Mouse (Mus musculus) liver, postnatal 0 days (tissue): ENCODE results near the gene Kdelr3. TPM values are rescaled to one million over a fixed set of nuclear protein-coding genes. Genes with fewer than 3 reads are reported as not detected.

Experiments
- ATAC-seq: fragments of 200-750 bp; cut with Nextera tagmentation; 2 replicates; pipeline ENCODE4 v1.8.0; 2017; ENCODE audit warnings: mild to moderate bottlenecking, moderate library complexity
- DNase-seq: peaks from one replicate; pipeline ENCODE4 v3.0.0-alpha.2; 2016
- H3K27ac ChIP-seq: fragments of 300-500 bp; sonication (generic); 2 replicates; pipeline ENCODE4 v1.5.1; 2014; ENCODE audit warnings: antibody characterized with exemption, moderate library complexity, mild to moderate bottlenecking, low read depth
- H3K27me3 ChIP-seq: fragments of 300-500 bp; sonication (generic); 2 replicates; pipeline ENCODE4 v1.6.1; 2014; ENCODE audit warnings: low read length, control low read depth, mixed read lengths; ENCODE audit not compliant: insufficient read depth
- H3K36me3 ChIP-seq: fragments of 300-500 bp; sonication (generic); replicated peaks from 2 replicates; pipeline ENCODE4 v1.6.1; 2014; ENCODE audit warnings: mild to moderate bottlenecking, control low read depth, low read length, moderate library complexity, mixed read lengths; ENCODE audit not compliant: insufficient read depth
- H3K4me1 ChIP-seq: fragments of 300-500 bp; sonication (generic); 2 replicates; pipeline ENCODE4 v1.6.1; 2014; ENCODE audit warnings: antibody characterized with exemption, mild to moderate bottlenecking, control low read depth; ENCODE audit not compliant: insufficient read depth
- H3K4me2 ChIP-seq: fragments of 300-500 bp; sonication (generic); 2 replicates; pipeline ENCODE4 v1.6.1; 2014; ENCODE audit warnings: low read depth, mild to moderate bottlenecking, low read length, moderate library complexity, mixed read lengths
- H3K4me3 ChIP-seq: fragments of 300-500 bp; sonication (generic); 2 replicates; pipeline ENCODE4 v1.5.1; 2014; ENCODE audit warnings: low read depth, low read length
- H3K9ac ChIP-seq: fragments of 300-500 bp; sonication (generic); replicated peaks from 2 replicates; pipeline ENCODE4 v1.6.1; 2014; ENCODE audit warnings: mild to moderate bottlenecking, moderate library complexity
- H3K9me3 ChIP-seq: fragments of 300-500 bp; sonication (generic); 2 replicates; pipeline ENCODE4 v1.6.1; 2016; ENCODE audit warnings: mild to moderate bottlenecking, control low read depth, low read length, mixed read lengths
- CTCF ChIP-seq: sonication (generic); IDR thresholded peaks from 2 replicates; pipeline ENCODE4 v1.5.1; 2016; ENCODE audit warnings: antibody characterized with exemption, low read depth
- EP300 ChIP-seq: IDR thresholded peaks from 2 replicates; pipeline ENCODE4 v1.6.1; 2016; ENCODE audit warnings: antibody characterized with exemption, low read depth, mild to moderate bottlenecking
- whole genome bisulfite sequencing: fragments of 180-500 bp; shearing (Covaris S2); extraction: QIAGEN DNeasy Blood & Tissue Kit; methylation state at CpG from one replicate; pipeline ENCODE4 v1.1.7; 2014; ENCODE audit not compliant: insufficient replicate concordance; 5-methylcytosine and 5-hydroxymethylcytosine counted together
- polyA plus RNA-seq: library from polyadenylated mRNA; unstranded; fragments of >200 nt; fragmentation: Nextera tagmentation; extraction: Ambion mirVana; gene quantifications from 2 replicates; pipeline ENCODE4 v1.2.1, GENCODE M21; 2015

Gene Kdelr3
- polyA plus RNA-seq, 1 experiment from 2014 or later = 3.4 TPM

DNA sequence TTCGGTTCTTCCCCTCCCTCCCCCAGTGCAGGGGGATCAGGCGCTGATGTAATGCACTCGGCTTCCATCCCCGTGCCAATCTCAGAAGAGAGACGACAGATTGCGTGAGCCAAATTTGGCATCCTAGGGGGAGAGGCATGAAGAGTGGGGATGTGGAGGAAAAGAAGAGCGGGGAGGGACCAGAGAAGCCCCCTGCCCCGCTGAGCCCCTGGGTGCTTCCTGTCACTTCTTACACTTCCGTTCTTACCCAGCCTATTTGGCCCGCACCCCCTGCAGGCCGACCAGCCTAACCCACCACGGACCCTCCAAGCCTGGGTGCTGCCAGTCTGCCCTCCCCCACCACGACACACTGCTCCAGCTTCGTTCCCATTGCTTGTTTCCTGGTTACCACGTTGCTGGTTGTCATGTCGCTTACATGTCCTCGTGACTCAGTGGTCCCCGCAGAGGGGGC lies 13.3 kb upstream of the Kdelr3 start:
- no peak for DNase-seq
- Histone ChIP-seq H3K27ac (no peak overlapping the region), H3K27me3 (peaks cover 62% of the 10 kb centered on the region), H3K9me3 (no peaks in the 10 kb centered on the region), H3K9ac (no peak overlapping the region), H3K4me3 (no peak overlapping the region), H3K4me2 (no peak overlapping the region), H3K36me3 (no peaks in the 10 kb centered on the region), H3K4me1 (peaks cover 11% of the 10 kb centered on the region)
- WGBS = 23% methylated on average over 18 of the region's 18 CpGs
- ATAC-seq = no peak
- TF ChIP-seq EP300 (no peak), CTCF (no peak)

DNA sequence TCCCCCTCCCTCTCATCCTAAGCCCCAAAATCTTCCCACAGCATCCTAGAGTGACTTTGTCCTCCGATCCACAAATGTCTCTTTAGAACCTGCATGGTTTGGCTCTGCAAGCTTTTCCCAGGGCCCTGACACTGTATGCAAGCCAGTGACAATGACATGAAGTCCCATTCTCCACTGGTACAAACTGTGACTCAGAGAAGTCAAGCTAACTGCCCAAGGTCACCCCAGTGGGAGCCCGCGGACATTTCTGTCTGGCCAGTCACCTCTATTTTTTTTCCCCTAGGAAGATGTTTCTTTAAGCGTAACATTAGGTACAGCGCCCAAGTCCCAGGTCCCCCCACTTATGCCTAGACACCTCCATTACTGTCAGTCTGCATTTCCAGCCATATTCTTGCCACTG lies 12.8 kb upstream of the Kdelr3 start:
- WGBS = 62% methylated on average over 5 of the region's 5 CpGs

DNA sequence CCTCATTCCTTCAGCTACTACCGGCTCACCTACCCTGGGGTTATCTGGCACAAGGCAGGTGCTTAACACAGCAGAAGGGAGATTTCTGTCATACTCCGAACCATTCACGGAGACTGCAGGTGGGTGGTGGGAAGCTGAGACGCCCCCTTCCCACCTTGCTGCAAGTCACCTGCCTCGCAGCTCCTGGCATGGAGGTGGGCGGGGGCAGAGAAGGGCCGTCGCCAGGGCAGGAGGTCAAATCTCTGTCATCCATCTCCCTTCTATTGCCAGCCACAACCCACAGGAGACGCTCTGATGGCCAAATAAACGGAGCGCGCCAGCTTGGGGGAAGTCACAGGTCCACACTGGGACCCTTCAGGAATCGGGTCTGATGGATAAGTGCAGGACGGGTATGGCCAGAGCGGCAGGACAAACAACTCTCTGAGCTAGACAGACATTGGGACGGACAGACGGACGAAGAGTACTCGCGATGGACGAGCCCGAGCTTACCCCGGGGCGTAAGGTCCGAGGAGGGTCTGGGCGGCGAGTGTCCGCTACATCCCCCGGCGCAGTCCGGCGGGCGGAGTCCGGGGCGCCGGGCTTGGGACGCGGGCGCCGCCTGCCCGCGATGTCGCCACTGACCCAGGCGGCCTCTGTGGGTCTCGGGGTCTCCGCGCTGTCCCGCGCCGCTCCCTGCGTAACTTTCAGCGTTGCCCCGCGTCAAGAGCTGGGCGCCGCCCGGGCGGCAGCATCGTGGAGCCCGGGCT lies 11.3 kb upstream of the Kdelr3 start, which contains the start of gene Kcnj4:
Gene Kcnj4 (minus strand): TSS at position 535 of the 746 bp plus-strand sequence.
- H3K4me3 ChIP-seq = peak within 1 kb of the TSS; percentile 47
- H3K9me3 ChIP-seq = no peaks in the 10 kb centered on the region
- H3K4me1 ChIP-seq = peaks cover 11% of the 10 kb centered on the region
- H3K36me3 ChIP-seq = no peaks in the 10 kb centered on the region
- 2% methylated on average over 40 of the region's 60 CpGs for WGBS
- no peak within 1 kb of the TSS for H3K9ac ChIP-seq
- peaks cover 71% of the 10 kb centered on the region for H3K27me3 ChIP-seq
- ATAC-seq (no peak), DNase-seq (no peak)
- H3K4me2 ChIP-seq = peak within 1 kb of the TSS; percentile 82
- no peak for TF ChIP-seq EP300
- no peak for TF ChIP-seq CTCF
- no peak within 1 kb of the TSS for H3K27ac ChIP-seq

More for the DNA sequence above, 12.8 kb upstream of the Kdelr3 start:
- Histone ChIP-seq H3K4me1 (peaks cover 11% of the 10 kb centered on the region), H3K9me3 (no peaks in the 10 kb centered on the region), H3K27ac (no peak overlapping the region), H3K36me3 (no peaks in the 10 kb centered on the region), H3K4me2 (no peak overlapping the region), H3K27me3 (peaks cover 66% of the 10 kb centered on the region), H3K4me3 (no peak overlapping the region), H3K9ac (no peak overlapping the region)
- no peak for TF ChIP-seq CTCF
- no peak for TF ChIP-seq EP300
- no peak for ATAC-seq
- DNase-seq = no peak

DNA sequence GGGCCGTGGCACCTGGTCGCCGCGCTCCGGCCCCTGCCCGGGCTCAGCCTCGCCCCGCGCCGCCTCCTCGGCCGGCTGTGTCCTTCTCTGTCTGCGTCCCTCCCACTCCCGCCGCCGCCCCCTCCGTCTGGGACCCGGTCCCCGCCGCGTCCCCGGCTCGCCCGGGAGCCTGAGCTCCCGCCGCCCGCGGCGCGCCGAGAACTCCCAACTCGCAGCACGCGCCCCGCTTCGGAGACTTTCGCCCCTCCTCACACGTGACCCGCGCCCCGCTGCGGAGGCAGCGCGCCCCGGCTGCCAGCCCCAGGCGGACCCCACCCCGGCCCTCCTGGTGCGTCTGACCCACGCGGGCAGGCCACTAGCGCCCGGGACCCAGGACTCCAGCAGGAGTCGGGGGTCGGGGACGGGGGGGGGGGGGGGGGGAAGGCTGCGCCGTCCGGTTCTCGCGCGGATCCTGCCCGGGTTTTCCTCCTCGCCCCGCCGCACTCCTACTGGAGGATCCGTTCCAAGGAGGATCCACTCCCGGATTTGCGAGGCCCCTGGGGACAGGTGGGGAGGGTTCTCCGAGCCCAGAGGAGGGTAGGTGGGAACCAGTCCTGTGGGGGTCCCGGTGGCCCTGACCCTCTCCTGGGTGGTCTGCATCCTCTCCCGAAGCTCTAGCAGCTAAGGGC lies 10.5 kb upstream of the Kdelr3 start:
- peaks cover 11% of the 10 kb centered on the region for H3K4me1 ChIP-seq
- H3K4me2 ChIP-seq = peak overlapping the region; percentile 82
- ATAC-seq = peak; percentile 41
- peak; percentile 61 for DNase-seq
- H3K27ac ChIP-seq = no peak overlapping the region
- H3K9ac ChIP-seq = no peak overlapping the region
- H3K36me3 ChIP-seq = no peaks in the 10 kb centered on the region
- H3K4me3 ChIP-seq = peak overlapping the region; percentile 47
- WGBS = under 1% methylated on average over 56 of the region's 71 CpGs
- TF ChIP-seq EP300 (no peak), CTCF (no peak)
- no peaks in the 10 kb centered on the region for H3K9me3 ChIP-seq
- H3K27me3 ChIP-seq = peaks cover 80% of the 10 kb centered on the region

DNA sequence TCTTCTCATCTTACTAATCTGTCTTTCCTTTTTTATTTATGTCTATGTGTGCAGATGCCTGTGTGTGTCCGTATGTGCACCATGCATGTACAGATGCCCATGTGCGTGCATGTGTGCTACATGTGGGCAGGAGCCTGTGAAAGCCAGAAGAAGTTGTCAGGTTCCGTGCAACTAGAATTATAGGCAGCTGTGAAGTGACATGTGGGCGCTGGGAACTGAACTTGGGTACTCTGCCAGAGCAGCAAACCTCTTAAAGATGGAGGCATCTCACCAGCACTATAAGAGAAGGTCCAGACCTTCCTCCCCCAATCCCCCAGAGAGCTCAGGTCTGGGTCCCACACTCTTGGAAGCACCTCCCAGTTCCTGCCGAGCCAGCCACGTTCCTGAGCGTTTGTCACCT lies 9.8 kb upstream of the Kdelr3 start:
- 34% methylated on average over 7 of the region's 7 CpGs for WGBS
- Histone ChIP-seq H3K4me2 (no peak overlapping the region), H3K9me3 (no peaks in the 10 kb centered on the region)

DNA sequence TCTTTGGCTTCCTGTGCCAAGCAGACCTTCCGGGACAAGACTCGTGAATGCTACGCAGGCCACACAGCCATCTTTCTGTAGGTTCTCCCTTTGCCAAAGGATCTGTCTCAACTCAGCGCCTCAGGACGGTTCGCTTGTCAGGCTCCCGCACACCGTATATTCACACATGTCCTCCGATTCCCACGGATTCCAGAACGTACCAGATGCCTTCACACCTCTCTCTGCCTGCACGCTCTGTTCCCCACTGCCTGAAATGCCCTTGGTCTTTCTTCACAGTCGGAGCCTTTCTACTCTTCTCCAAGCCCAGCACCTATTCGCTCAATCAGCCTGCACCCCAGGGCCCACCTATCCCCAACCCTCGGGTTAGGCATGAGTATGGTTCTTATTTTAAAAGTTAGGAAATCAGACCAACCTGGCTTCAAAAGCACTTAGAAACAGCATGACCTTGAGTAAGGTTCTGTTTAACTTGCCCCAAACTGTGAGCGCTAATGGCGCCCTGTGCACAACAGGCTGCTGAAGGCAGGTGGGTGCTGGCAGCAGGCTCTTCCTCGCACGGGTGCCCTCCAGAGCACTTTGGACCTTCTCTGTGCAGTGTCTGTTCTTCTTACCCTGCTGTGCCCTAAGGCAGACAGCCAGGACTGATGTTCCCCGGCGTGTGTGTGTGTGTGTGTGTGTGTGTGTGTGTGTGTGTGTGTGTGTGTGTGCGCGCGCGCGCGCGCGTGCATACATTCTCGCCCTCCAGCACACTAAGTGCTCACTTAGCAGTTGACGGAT lies 9.0 kb upstream of the Kdelr3 start:
- peaks cover 87% of the 10 kb centered on the region for H3K27me3 ChIP-seq
- DNase-seq = no peak
- peaks cover 14% of the 10 kb centered on the region for H3K4me1 ChIP-seq
- H3K4me2 ChIP-seq = no peak overlapping the region
- no peaks in the 10 kb centered on the region for H3K36me3 ChIP-seq
- 50% methylated on average over 31 of the region's 31 CpGs for WGBS
- H3K4me3 ChIP-seq = no peak overlapping the region
- TF ChIP-seq CTCF (no peak), EP300 (no peak)
- H3K9me3 ChIP-seq = no peaks in the 10 kb centered on the region
- no peak for ATAC-seq
- H3K9ac ChIP-seq = no peak overlapping the region
- H3K27ac ChIP-seq = no peak overlapping the region

More for the DNA sequence above, 9.8 kb upstream of the Kdelr3 start:
- no peaks in the 10 kb centered on the region for H3K36me3 ChIP-seq
- H3K27ac ChIP-seq = no peak overlapping the region
- ATAC-seq = no peak
- H3K9ac ChIP-seq = no peak overlapping the region
- H3K4me3 ChIP-seq = no peak overlapping the region
- DNase-seq = no peak
- H3K27me3 ChIP-seq = peaks cover 87% of the 10 kb centered on the region
- no peak for TF ChIP-seq CTCF
- TF ChIP-seq EP300 = no peak
- H3K4me1 ChIP-seq = peaks cover 14% of the 10 kb centered on the region
